22 mouse cellular contexts compared by ENCODE assay signal in the genomic region with DNA sequence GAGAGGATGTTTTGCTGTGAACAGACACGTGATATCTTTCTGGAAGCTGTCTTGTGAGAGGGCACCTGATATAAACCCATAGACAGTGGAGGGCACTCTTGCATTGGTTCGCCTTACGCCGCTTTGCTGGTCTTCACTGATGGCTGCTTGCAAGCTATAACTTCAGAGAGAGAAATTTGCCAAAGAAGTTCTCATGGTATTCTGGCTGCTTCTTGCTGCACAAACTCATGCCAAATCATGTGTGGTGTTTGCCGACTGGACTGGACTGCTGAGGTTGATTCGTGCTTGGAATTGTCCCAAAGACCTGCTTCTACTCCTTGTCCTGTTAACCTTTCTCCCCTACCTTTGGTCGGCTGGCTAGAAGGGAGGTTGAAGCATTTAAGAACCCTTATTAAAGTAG. TPM values are rescaled to one million over a fixed set of nuclear protein-coding genes. Genes with fewer than 3 reads are reported as not detected.
DNase-seq lines count a peak whose midpoint lies in the region; ATAC-seq and TF ChIP-seq lines count a peak whose summit lies in the region.
"Had no signal": no experiment of that assay in that cellular context is flagged by ENCODE, and none has a peak within 500 bp of the region (broad histone marks: within the 10 kb centered on the region; RNA-seq: fewer than 3 reads in every experiment).

No protein-coding gene starts in this region.

- H3K4me3 ChIP-seq in kidney, adult 2 months (ENCODE audit: insufficient read depth, low read depth, low read length): no peak overlapping the region
- H3K4me3 ChIP-seq in thymus, adult 2 months (ENCODE audit: control insufficient read depth, insufficient read depth, low read length): no peak overlapping the region
- H3K4me3 ChIP-seq in intestine, embryonic 15.5 days (replicated peaks): no peak overlapping the region
- H3K4me3 ChIP-seq: forebrain, embryonic 13.5 days; heart, embryonic 10.5 days; hindbrain, embryonic 15.5 days; limb, embryonic 12.5 days; midbrain, embryonic 10.5 days; myocyte; neural tube, embryonic 13.5 days had no signal

- peak overlapping the region; percentile 88 for H3K27ac ChIP-seq in kidney, adult 2 months (ENCODE audit: insufficient read depth, low read depth, low read length)
- H3K27ac ChIP-seq in thymus, adult 2 months (ENCODE audit: control insufficient read depth, insufficient read depth, low read length): no peak overlapping the region
- no peak overlapping the region for H3K27ac ChIP-seq in intestine, embryonic 15.5 days
- H3K27ac ChIP-seq: forebrain, embryonic 13.5 days; heart, embryonic 10.5 days; hindbrain, embryonic 15.5 days; limb, embryonic 12.5 days; midbrain, embryonic 10.5 days; neural tube, embryonic 13.5 days had no signal

- H3K36me3 ChIP-seq in kidney, adult 2 months (ENCODE audit: control insufficient read depth, insufficient read depth, low read length): no peaks in the 10 kb centered on the region
- H3K36me3 ChIP-seq in thymus, adult 2 months (ENCODE audit: control insufficient read depth, insufficient read depth, low read length): no peaks in the 10 kb centered on the region
- H3K36me3 ChIP-seq in intestine, embryonic 15.5 days: no peaks in the 10 kb centered on the region

- H3K27me3 ChIP-seq in kidney, adult 2 months (replicated peaks; ENCODE audit: control insufficient read depth, insufficient read depth, low read length): no peaks in the 10 kb centered on the region
- no peaks in the 10 kb centered on the region for H3K27me3 ChIP-seq in thymus, adult 2 months (ENCODE audit: control insufficient read depth, insufficient read depth, low read length)
- H3K27me3 ChIP-seq in intestine, embryonic 15.5 days (replicated peaks): no peaks in the 10 kb centered on the region
- H3K27me3 ChIP-seq: forebrain, embryonic 13.5 days; hindbrain, embryonic 15.5 days; limb, embryonic 12.5 days; neural tube, embryonic 13.5 days had no signal

- no peak for TF ChIP-seq CTCF in kidney, adult 2 months (conservative IDR thresholded peaks at IDR 0.05; ENCODE audit: insufficient read depth, insufficient read length, low read depth, low read length)
- no peak for TF ChIP-seq CTCF in thymus, adult 2 months (IDR thresholded peaks at IDR 0.05; ENCODE audit: borderline replicate concordance, control insufficient read depth, extremely low read depth, insufficient read depth, low read length, poor library complexity)

- DNase-seq in cerebellum, postnatal 10 days: peak; percentile 33 to 38
- DNase-seq in cerebellum, adult 9-11 months: no peak
- peak; percentile 93 for DNase-seq in kidney, adult 2 months
- DNase-seq in kidney, postnatal 10 days: no peak
- DNase-seq in thymus, postnatal 14 days: peak; percentile 31
- DNase-seq in thymus, adult 2 months: no peak
- DNase-seq: cerebellum, adult 11-12 months; cerebellum, postnatal 36 days; layer of hippocampus, postnatal 36 days; lung, adult 18-20 months; lung, postnatal 10 days; thymus, postnatal 36 days had no signal

- H3K9ac ChIP-seq in intestine, embryonic 15.5 days: no peak overlapping the region
- H3K9ac ChIP-seq: forebrain, embryonic 13.5 days; hindbrain, embryonic 15.5 days; limb, embryonic 12.5 days; neural tube, embryonic 13.5 days had no signal

- 59% methylated on average over 7 of the region's 7 CpGs for WGBS in kidney, adult 2 months
- WGBS in thymus, adult 2 months: 96% methylated on average over 7 of the region's 7 CpGs
- 91% methylated on average over 7 of the region's 7 CpGs for WGBS in intestine, embryonic 15.5 days

- ATAC-seq in intestine, embryonic 15.5 days: no peak
- ATAC-seq: CD4-positive, CD25-positive, alpha-beta regulatory T cell, adult 4 months; forebrain, embryonic 13.5 days; midbrain, embryonic 16.5 days had no signal

- TF ChIP-seq POLR2A in kidney, adult 2 months (IDR thresholded peaks at IDR 0.05; ENCODE audit: low read depth, low read length): no peak
- no peak for TF ChIP-seq POLR2A in thymus, adult 2 months (IDR thresholded peaks at IDR 0.05; ENCODE audit: control insufficient read depth, extremely low read depth, insufficient read depth, low read length, poor library complexity)

- no peaks in the 10 kb centered on the region for H3K9me3 ChIP-seq in intestine, embryonic 15.5 days
- H3K9me3 ChIP-seq: forebrain, embryonic 13.5 days; heart, embryonic 10.5 days; hindbrain, embryonic 15.5 days; limb, embryonic 12.5 days; midbrain, embryonic 10.5 days; neural tube, embryonic 13.5 days had no signal

- peaks cover 16% of the 10 kb centered on the region for H3K4me1 ChIP-seq in kidney, adult 2 months (ENCODE audit: control insufficient read depth, insufficient read depth, low read length)
- peaks cover 10% of the 10 kb centered on the region for H3K4me1 ChIP-seq in thymus, adult 2 months (replicated peaks; ENCODE audit: control insufficient read depth, insufficient read depth, low read length)
- H3K4me1 ChIP-seq in intestine, embryonic 15.5 days (replicated peaks): 0 out of 2 replicates have a peak, but pooled peaks cover 4% of the 10 kb centered on the region

- no peak overlapping the region for H3K4me2 ChIP-seq in intestine, embryonic 15.5 days (replicated peaks)
- H3K4me2 ChIP-seq: forebrain, embryonic 13.5 days; hindbrain, embryonic 15.5 days; limb, embryonic 12.5 days; neural tube, embryonic 13.5 days had no signal

RNA-seq across cellular contexts. Expression of a gene that starts 29.8 kb away (rescaled TPM):
- 6.6 and 7.5 TPM in 2 replicates for polyA plus RNA-seq in kidney, adult 2 months (2012; rRNA removed)
- polyA plus RNA-seq in thymus, adult 2 months (2012; rRNA removed): 5.6 and 6.3 TPM in 2 replicates
- 8.1 and 9.5 TPM in 2 replicates for polyA plus RNA-seq in intestine, embryonic 15.5 days (2015; fragmentation: Nextera tagmentation; extraction: Ambion mirVana)

Comparison
In these comparisons a context has a peak if more than half of its experiments do, and no peak if none do; other contexts are left out.
1. DNase-seq: peak in cerebellum, postnatal 10 days (2 of 2), kidney, adult 2 months (single experiment) and thymus, postnatal 14 days (single experiment); none in cerebellum, adult 9-11 months (single experiment), kidney, postnatal 10 days (single experiment) and thymus, adult 2 months (single experiment).